Mouse (Mus musculus): ENCODE results near the gene Col7a1. TPM values are rescaled to one million over a fixed set of nuclear protein-coding genes. Genes with fewer than 3 reads are reported as not detected.

The Col7a1 gene
- polyA plus RNA-seq, 1 experiment, result 10.1 TPM

GRCm38 (mm10) chr9:108925897-108926296 lies 27.5 kb upstream of the Col7a1 start:
- peak; percentile 99 for TF ChIP-seq CEBPB (IDR thresholded peaks at IDR 0.05; ENCODE audit: low read depth)
- TF ChIP-seq MYOG (IDR thresholded peaks at IDR 0.05; ENCODE audit: control insufficient read depth, extremely low read depth, insufficient read length), result no peak
- no peak overlapping the region for H3K4me3 ChIP-seq (ENCODE audit: insufficient read depth, poor library complexity, severe bottlenecking)
- H3ac ChIP-seq (ENCODE audit: control insufficient read depth, insufficient read length, low read depth), result no peak overlapping the region
- peaks cover 58% of the 10 kb centered on the region for H3K27me3 ChIP-seq (ENCODE audit: control insufficient read depth, insufficient read depth, insufficient read length)
- H3K79me3 ChIP-seq (ENCODE audit: low read depth), result no peaks in the 10 kb centered on the region
- no peaks in the 10 kb centered on the region for H3K36me3 ChIP-seq (ENCODE audit: control insufficient read depth, insufficient read depth)
- H3K79me2 ChIP-seq (ENCODE audit: control insufficient read depth, insufficient read depth), result no peaks in the 10 kb centered on the region

- Histone ChIP-seq H3ac (ENCODE audit: control insufficient read depth, insufficient read length, low read depth) (no peak overlapping the region), H3K79me3 (ENCODE audit: low read depth) (no peaks in the 10 kb centered on the region), H3K27me3 (ENCODE audit: control insufficient read depth, insufficient read depth, insufficient read length) (peaks cover 45% of the 10 kb centered on the region), H3K79me2 (ENCODE audit: control insufficient read depth, insufficient read depth) (no peaks in the 10 kb centered on the region), H3K4me3 (ENCODE audit: insufficient read depth, poor library complexity, severe bottlenecking) (no peak overlapping the region), H3K36me3 (ENCODE audit: control insufficient read depth, insufficient read depth) (no peaks in the 10 kb centered on the region)
- TF ChIP-seq CTCF (IDR thresholded peaks at IDR 0.05; ENCODE audit: control insufficient read depth, insufficient read depth, insufficient read length), result no peak
- no peak for TF ChIP-seq MYOD1 (IDR thresholded peaks at IDR 0.05; ENCODE audit: control insufficient read depth, insufficient read length, low read depth)
- TF ChIP-seq FOSL1 (IDR thresholded peaks at IDR 0.05; ENCODE audit: insufficient read depth, low read length, poor library complexity, severe bottlenecking), result no peak
- TF ChIP-seq MAX (IDR thresholded peaks at IDR 0.05), result no peak
- TF ChIP-seq USF1 (IDR thresholded peaks at IDR 0.05; ENCODE audit: low read depth), result no peak
- no peak for TF ChIP-seq CEBPB (IDR thresholded peaks at IDR 0.05; ENCODE audit: low read depth)
- no peak for TF ChIP-seq MYOG (IDR thresholded peaks at IDR 0.05; ENCODE audit: control insufficient read depth, extremely low read depth, insufficient read length)
Observed at GRCm38 (mm10) chr9:108928424-108928823, 25.0 kb upstream of the Col7a1 start.

GRCm38 (mm10) chr9:108935991-108936390 lies 17.4 kb upstream of the Col7a1 start:
- TF ChIP-seq USF1 (IDR thresholded peaks at IDR 0.05; ENCODE audit: low read depth) (no peak), MYOG (IDR thresholded peaks at IDR 0.05; ENCODE audit: control insufficient read depth, extremely low read depth, insufficient read length) (no peak), CEBPB (IDR thresholded peaks at IDR 0.05; ENCODE audit: low read depth) (no peak), CTCF (IDR thresholded peaks at IDR 0.05; ENCODE audit: control insufficient read depth, insufficient read depth, insufficient read length) (no peak), FOSL1 (IDR thresholded peaks at IDR 0.05; ENCODE audit: insufficient read depth, low read length, poor library complexity, severe bottlenecking) (no peak), MAX (IDR thresholded peaks at IDR 0.05) (no peak), MYOD1 (IDR thresholded peaks at IDR 0.05; ENCODE audit: control insufficient read depth, insufficient read length, low read depth) (no peak)
- peaks cover 24% of the 10 kb centered on the region for H3K79me3 ChIP-seq (ENCODE audit: low read depth)
- H3ac ChIP-seq (ENCODE audit: control insufficient read depth, insufficient read length, low read depth), result no peak overlapping the region
- peaks cover 27% of the 10 kb centered on the region for H3K36me3 ChIP-seq (ENCODE audit: control insufficient read depth, insufficient read depth)
- H3K79me2 ChIP-seq (ENCODE audit: control insufficient read depth, insufficient read depth), result peaks cover 45% of the 10 kb centered on the region
- H3K4me3 ChIP-seq (ENCODE audit: insufficient read depth, poor library complexity, severe bottlenecking), result no peak overlapping the region
- H3K27me3 ChIP-seq (ENCODE audit: control insufficient read depth, insufficient read depth, insufficient read length), result peaks cover 8% of the 10 kb centered on the region

DNA sequence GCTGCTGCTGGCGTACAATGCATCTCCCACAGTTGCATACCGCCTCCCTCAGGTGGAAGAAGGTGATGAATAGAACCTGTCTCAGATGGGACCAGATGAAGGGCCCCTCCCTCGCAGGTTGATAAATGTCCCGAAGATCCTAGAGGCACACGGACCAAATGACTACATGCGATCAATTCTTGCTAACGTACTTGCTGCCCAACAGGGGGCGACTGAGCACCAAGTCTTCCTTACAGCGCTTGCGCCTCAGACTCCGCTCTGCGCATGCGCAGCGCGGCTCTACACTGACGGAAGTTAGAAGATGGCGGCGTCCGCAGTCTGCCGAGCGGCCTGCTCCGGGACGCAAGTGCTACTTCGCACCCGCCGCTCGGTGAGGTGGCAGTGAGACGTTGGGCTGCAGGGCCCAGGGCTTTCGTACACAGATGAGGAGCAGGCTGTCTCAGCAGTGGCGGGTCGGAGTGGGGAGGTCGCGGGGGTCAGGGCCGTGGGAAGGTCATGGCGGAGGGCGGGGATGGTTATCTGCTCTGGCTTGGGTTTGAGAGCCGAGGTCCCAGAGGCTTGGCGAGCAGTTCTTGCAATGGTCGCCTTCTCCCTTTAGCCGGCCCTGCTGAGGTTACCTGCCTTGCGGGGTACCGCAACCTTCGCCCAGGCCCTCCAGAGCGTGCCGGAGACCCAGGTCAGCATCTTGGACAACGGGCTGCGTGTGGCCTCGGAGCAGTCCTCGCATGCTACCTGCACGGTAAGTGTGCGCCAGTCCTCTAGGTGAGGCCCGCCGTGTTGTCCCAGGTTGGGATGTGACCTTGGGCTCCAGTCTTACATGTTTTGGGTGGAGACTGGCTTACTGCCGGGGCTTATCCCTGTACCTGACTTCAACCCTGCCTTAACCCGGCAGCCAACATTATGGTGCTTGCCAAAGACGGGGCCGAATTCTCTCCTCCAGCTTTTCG lies 16.7 kb upstream of the Col7a1 start, which contains the start of gene Uqcrc1:
Gene Uqcrc1, plus strand, starts transcription at position 216 of the 947 bp plus-strand sequence.
- Histone ChIP-seq H3K27me3 (ENCODE audit: control insufficient read depth, insufficient read depth, insufficient read length) (peaks cover 6% of the 10 kb centered on the region), H3K79me2 (ENCODE audit: control insufficient read depth, insufficient read depth) (peaks cover 52% of the 10 kb centered on the region), H3K4me3 (ENCODE audit: insufficient read depth, poor library complexity, severe bottlenecking) (peak within 1 kb of the TSS; percentile 89), H3K36me3 (ENCODE audit: control insufficient read depth, insufficient read depth) (peaks cover 33% of the 10 kb centered on the region), H3ac (ENCODE audit: control insufficient read depth, insufficient read length, low read depth) (peak within 1 kb of the TSS; percentile 96), H3K79me3 (ENCODE audit: low read depth) (peaks cover 24% of the 10 kb centered on the region)
- TF ChIP-seq CTCF (IDR thresholded peaks at IDR 0.05; ENCODE audit: control insufficient read depth, insufficient read depth, insufficient read length) (peak; percentile 78), MYOG (IDR thresholded peaks at IDR 0.05; ENCODE audit: control insufficient read depth, extremely low read depth, insufficient read length) (no peak)

- Histone ChIP-seq H3K36me3 (ENCODE audit: control insufficient read depth, insufficient read depth) (peaks cover 88% of the 10 kb centered on the region), H3K27me3 (ENCODE audit: control insufficient read depth, insufficient read depth, insufficient read length) (no peaks in the 10 kb centered on the region), H3K79me3 (ENCODE audit: low read depth) (peaks cover 10% of the 10 kb centered on the region), H3K79me2 (ENCODE audit: control insufficient read depth, insufficient read depth) (peaks cover 29% of the 10 kb centered on the region), H3K4me3 (ENCODE audit: insufficient read depth, poor library complexity, severe bottlenecking) (no peak overlapping the region), H3ac (ENCODE audit: control insufficient read depth, insufficient read length, low read depth) (no peak overlapping the region)
- TF ChIP-seq USF1 (IDR thresholded peaks at IDR 0.05; ENCODE audit: low read depth) (no peak), MYOG (IDR thresholded peaks at IDR 0.05; ENCODE audit: control insufficient read depth, extremely low read depth, insufficient read length) (no peak), MYOD1 (IDR thresholded peaks at IDR 0.05; ENCODE audit: control insufficient read depth, insufficient read length, low read depth) (no peak), CTCF (IDR thresholded peaks at IDR 0.05; ENCODE audit: control insufficient read depth, insufficient read depth, insufficient read length) (no peak)
Observed at GRCm38 (mm10) chr9:108945111-108945510, 8.3 kb upstream of the Col7a1 start.

DNA sequence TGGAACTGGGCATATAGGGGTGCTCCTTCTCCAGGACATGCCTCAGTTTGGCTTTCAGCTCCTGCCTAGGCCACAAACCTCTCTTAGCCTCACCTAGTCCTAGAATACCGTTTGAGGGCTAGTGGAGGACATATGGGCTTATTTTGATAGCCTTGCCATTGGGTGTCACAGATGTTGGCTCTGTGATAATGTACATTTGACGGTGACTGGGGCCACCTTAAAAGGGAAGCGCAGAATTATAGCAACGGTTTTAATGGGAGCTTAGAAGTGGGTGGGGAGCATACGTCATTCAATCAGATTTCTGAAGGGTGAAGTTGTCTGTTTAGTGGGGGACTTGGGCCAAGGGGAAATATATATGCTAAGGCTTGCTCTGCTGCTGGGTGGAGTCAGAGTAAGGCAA lies 7.8 kb upstream of the Col7a1 start:
- Histone ChIP-seq H3ac (ENCODE audit: control insufficient read depth, insufficient read length, low read depth) (no peak overlapping the region), H3K36me3 (ENCODE audit: control insufficient read depth, insufficient read depth) (peaks cover 85% of the 10 kb centered on the region), H3K79me2 (ENCODE audit: control insufficient read depth, insufficient read depth) (peaks cover 24% of the 10 kb centered on the region), H3K4me3 (ENCODE audit: insufficient read depth, poor library complexity, severe bottlenecking) (no peak overlapping the region), H3K27me3 (ENCODE audit: control insufficient read depth, insufficient read depth, insufficient read length) (no peaks in the 10 kb centered on the region), H3K79me3 (ENCODE audit: low read depth) (peaks cover 6% of the 10 kb centered on the region)
- no peak for TF ChIP-seq MYOG (IDR thresholded peaks at IDR 0.05; ENCODE audit: control insufficient read depth, extremely low read depth, insufficient read length)
- no peak for TF ChIP-seq FOSL1 (IDR thresholded peaks at IDR 0.05; ENCODE audit: insufficient read depth, low read length, poor library complexity, severe bottlenecking)
- TF ChIP-seq CTCF (IDR thresholded peaks at IDR 0.05; ENCODE audit: control insufficient read depth, insufficient read depth, insufficient read length), result no peak
- TF ChIP-seq MYOD1 (IDR thresholded peaks at IDR 0.05; ENCODE audit: control insufficient read depth, insufficient read length, low read depth), result no peak
- no peak for TF ChIP-seq MAX (IDR thresholded peaks at IDR 0.05)
- TF ChIP-seq USF1 (IDR thresholded peaks at IDR 0.05; ENCODE audit: low read depth), result no peak
- no peak for TF ChIP-seq CEBPB (IDR thresholded peaks at IDR 0.05; ENCODE audit: low read depth)

Measured in C2C12 (cell line).